Mouse (Mus musculus) myocyte (in vitro differentiated cells): Measurements from ENCODE around the gene Mad1l1.

Experiments
- E2F4 ChIP-seq: IDR thresholded peaks from one replicate; pipeline ENCODE4 v1.6.1; 2011; ENCODE audit warnings: mild to moderate bottlenecking, control low read depth, moderate library complexity; ENCODE audit not compliant: insufficient read depth
- MYOD1 ChIP-seq, 3 experiments: IDR thresholded peaks; one replicate each; pipeline ENCODE4 v1.6.1; 2011; ENCODE audit warnings: control low read depth in 2 of 3, low read depth in 2 of 3, mild to moderate bottlenecking in 2 of 3, moderate library complexity in 1 of 3; ENCODE audit not compliant: insufficient read length in 2 of 3, control insufficient read depth in 1 of 3
- POLR2A ChIP-seq: IDR thresholded peaks from one replicate; pipeline ENCODE4 v1.6.1; 2011; ENCODE audit warnings: low read depth, mild to moderate bottlenecking, control low read depth, moderate library complexity; ENCODE audit not compliant: insufficient read length
- POLR2AphosphoS2 ChIP-seq: IDR thresholded peaks from one replicate; pipeline ENCODE4 v1.6.1; 2011; ENCODE audit warnings: low read depth, control low read depth; ENCODE audit not compliant: insufficient read length
- TCF12 ChIP-seq: IDR thresholded peaks from one replicate; pipeline ENCODE4 v1.6.1; 2011; ENCODE audit warnings: mild to moderate bottlenecking, control low read depth; ENCODE audit not compliant: poor library complexity, insufficient read depth, severe bottlenecking
- USF1 ChIP-seq: IDR thresholded peaks from one replicate; pipeline ENCODE4 v1.6.1; 2011; ENCODE audit warnings: low read depth, mild to moderate bottlenecking, control low read depth, moderate library complexity

- TF ChIP-seq E2F4 (no peak), POLR2AphosphoS2 (no peak), POLR2A (no peak), TCF12 (no peak), USF1 (no peak), MYOD1 (IDR thresholded peaks at IDR 0.05; ENCODE audit: control insufficient read depth in 1 of 3, insufficient read length in 2 of 3, low read depth in 2 of 3) (no peak)
These were observed 146.4 kb downstream of the Mad1l1 start for GRCm38 (mm10) chr5:140174814-140175490.
